Mouse (Mus musculus): Measurements from ENCODE around the gene Eif2b4. TPM values are rescaled to one million over a fixed set of nuclear protein-coding genes. Genes with fewer than 3 reads are reported as not detected.

Gene Eif2b4
- polyA plus RNA-seq, 1 experiment from 2014 or later = 91.0 TPM

- Histone ChIP-seq H3K4me1 (replicated peaks; ENCODE audit: control insufficient read depth, insufficient read depth, low read length) (peaks cover 17% of the 10 kb centered on the region), H3K27me3 (replicated peaks; ENCODE audit: control insufficient read depth, insufficient read depth, low read length) (no peaks in the 10 kb centered on the region), H3K9ac (replicated peaks; ENCODE audit: low read depth, low read length) (no peak overlapping the region), H3K9me3 (ENCODE audit: control insufficient read depth, low read length) (no peaks in the 10 kb centered on the region), H3K36me3 (ENCODE audit: control insufficient read depth, insufficient read depth) (peaks cover 51% of the 10 kb centered on the region), H3K27ac (ENCODE audit: low read length) (no peak overlapping the region), H3K4me3 (replicated peaks; ENCODE audit: low read length) (no peak overlapping the region), H3K4me2 (ENCODE audit: low read length) (no peak overlapping the region; the same call in 1 of the 2 replicates)
- WGBS = 93% methylated on average over 16 of the region's 16 CpGs
- ATAC-seq = no peak
Measured at GRCm38 (mm10) chr5:31194486-31195485, 1.6 kb upstream of the Eif2b4 start.

GRCm38 (mm10) chr5:31193631-31194281, 526 bp upstream of the Eif2b4 start:
- 13% methylated on average over 25 of the region's 25 CpGs for WGBS
- Histone ChIP-seq H3K9me3 (ENCODE audit: control insufficient read depth, low read length) (no peaks in the 10 kb centered on the region), H3K9ac (replicated peaks; ENCODE audit: low read depth, low read length) (peak overlapping the region; percentile 91), H3K36me3 (ENCODE audit: control insufficient read depth, insufficient read depth) (peaks cover 44% of the 10 kb centered on the region), H3K4me2 (ENCODE audit: low read length) (peak overlapping the region; percentile 92), H3K4me1 (replicated peaks; ENCODE audit: control insufficient read depth, insufficient read depth, low read length) (peaks cover 17% of the 10 kb centered on the region), H3K27me3 (replicated peaks; ENCODE audit: control insufficient read depth, insufficient read depth, low read length) (no peaks in the 10 kb centered on the region), H3K4me3 (replicated peaks; ENCODE audit: low read length) (peak overlapping the region; percentile 95), H3K27ac (ENCODE audit: low read length) (peak overlapping the region; percentile 87)
- ATAC-seq = no peak

- H3K4me1 ChIP-seq (replicated peaks; ENCODE audit: control insufficient read depth, insufficient read depth, low read length) = peaks cover 17% of the 10 kb centered on the region
- peak overlapping the region; percentile 90 for H3K9ac ChIP-seq (replicated peaks; ENCODE audit: low read depth, low read length)
- peak; percentile 47 for ATAC-seq
- no peaks in the 10 kb centered on the region for H3K27me3 ChIP-seq (replicated peaks; ENCODE audit: control insufficient read depth, insufficient read depth, low read length)
- WGBS = 14% methylated on average over 42 of the region's 42 CpGs
- H3K9me3 ChIP-seq (ENCODE audit: control insufficient read depth, low read length) = no peaks in the 10 kb centered on the region
- peak overlapping the region; percentile 90 for H3K4me2 ChIP-seq (ENCODE audit: low read length)
- H3K4me3 ChIP-seq (replicated peaks; ENCODE audit: low read length) = peak overlapping the region; percentile 95
- peaks cover 43% of the 10 kb centered on the region for H3K36me3 ChIP-seq (ENCODE audit: control insufficient read depth, insufficient read depth)
- peak overlapping the region; percentile 65 for H3K27ac ChIP-seq (ENCODE audit: low read length)
Measured at GRCm38 (mm10) chr5:31192045-31192938, 938 bp downstream of the Eif2b4 start.

GRCm38 (mm10) chr5:31190201-31190600, 3.0 kb downstream of the Eif2b4 start:
- H3K36me3 ChIP-seq (ENCODE audit: control insufficient read depth, insufficient read depth) = peaks cover 29% of the 10 kb centered on the region
- H3K4me3 ChIP-seq (replicated peaks; ENCODE audit: low read length) = no peak overlapping the region
- no peak overlapping the region for H3K27ac ChIP-seq (ENCODE audit: low read length)
- no peaks in the 10 kb centered on the region for H3K27me3 ChIP-seq (replicated peaks; ENCODE audit: control insufficient read depth, insufficient read depth, low read length)
- no peak overlapping the region for H3K4me2 ChIP-seq (ENCODE audit: low read length)
- 94% methylated on average over 9 of the region's 9 CpGs for WGBS
- H3K9ac ChIP-seq (replicated peaks; ENCODE audit: low read depth, low read length) = no peak overlapping the region
- ATAC-seq = no peak
- H3K9me3 ChIP-seq (ENCODE audit: control insufficient read depth, low read length) = no peaks in the 10 kb centered on the region
- peaks cover 17% of the 10 kb centered on the region for H3K4me1 ChIP-seq (replicated peaks; ENCODE audit: control insufficient read depth, insufficient read depth, low read length)

- Histone ChIP-seq H3K9ac (replicated peaks; ENCODE audit: low read depth, low read length) (no peak overlapping the region), H3K4me2 (ENCODE audit: low read length) (no peak overlapping the region), H3K9me3 (ENCODE audit: control insufficient read depth, low read length) (no peaks in the 10 kb centered on the region), H3K27ac (ENCODE audit: low read length) (no peak overlapping the region), H3K4me1 (replicated peaks; ENCODE audit: control insufficient read depth, insufficient read depth, low read length) (peaks cover 8% of the 10 kb centered on the region), H3K36me3 (ENCODE audit: control insufficient read depth, insufficient read depth) (peaks cover 27% of the 10 kb centered on the region), H3K27me3 (replicated peaks; ENCODE audit: control insufficient read depth, insufficient read depth, low read length) (no peaks in the 10 kb centered on the region), H3K4me3 (replicated peaks; ENCODE audit: low read length) (no peak overlapping the region)
- WGBS = 72% methylated on average over 4 of the region's 4 CpGs
- no peak for ATAC-seq
Measured at GRCm38 (mm10) chr5:31188223-31188840, 4.9 kb downstream of the Eif2b4 start.

- Histone ChIP-seq H3K4me1 (replicated peaks; ENCODE audit: control insufficient read depth, insufficient read depth, low read length) (peaks cover 8% of the 10 kb centered on the region), H3K9me3 (ENCODE audit: control insufficient read depth, low read length) (no peaks in the 10 kb centered on the region), H3K4me2 (ENCODE audit: low read length) (no peak overlapping the region), H3K4me3 (replicated peaks; ENCODE audit: low read length) (no peak overlapping the region), H3K9ac (replicated peaks; ENCODE audit: low read depth, low read length) (no peak overlapping the region), H3K27ac (ENCODE audit: low read length) (no peak overlapping the region), H3K27me3 (replicated peaks; ENCODE audit: control insufficient read depth, insufficient read depth, low read length) (no peaks in the 10 kb centered on the region), H3K36me3 (ENCODE audit: control insufficient read depth, insufficient read depth) (peaks cover 19% of the 10 kb centered on the region; the same call in 1 of the 2 replicates)
- 63% methylated on average over 4 of the region's 4 CpGs for WGBS
- no peak for ATAC-seq
Measured at GRCm38 (mm10) chr5:31183678-31184077, 9.6 kb downstream of the Eif2b4 start.

- H3K4me3 ChIP-seq (replicated peaks; ENCODE audit: low read length) = no peak overlapping the region
- 94% methylated on average over 9 of the region's 9 CpGs for WGBS
- no peaks in the 10 kb centered on the region for H3K9me3 ChIP-seq (ENCODE audit: control insufficient read depth, low read length)
- no peak overlapping the region for H3K27ac ChIP-seq (ENCODE audit: low read length)
- H3K4me2 ChIP-seq (ENCODE audit: low read length) = no peak overlapping the region
- H3K9ac ChIP-seq (replicated peaks; ENCODE audit: low read depth, low read length) = no peak overlapping the region
- no peaks in the 10 kb centered on the region for H3K36me3 ChIP-seq (ENCODE audit: control insufficient read depth, insufficient read depth)
- H3K4me1 ChIP-seq (replicated peaks; ENCODE audit: control insufficient read depth, insufficient read depth, low read length) = peaks cover 12% of the 10 kb centered on the region
- H3K27me3 ChIP-seq (replicated peaks; ENCODE audit: control insufficient read depth, insufficient read depth, low read length) = no peaks in the 10 kb centered on the region
- no peak for ATAC-seq
Measured at GRCm38 (mm10) chr5:31181183-31181770, 12.0 kb downstream of the Eif2b4 start.

GRCm38 (mm10) chr5:31179766-31180630, 13.2 kb downstream of the Eif2b4 start, which contains the start of the genes Gm29609 and Gtf3c2:
TSS of gene Gm29609 (minus strand) at chr5:31179911.
TSS of gene Gtf3c2 (minus strand) at chr5:31180144.
- Histone ChIP-seq H3K27ac (ENCODE audit: low read length) (peak within 1 kb of the TSS; percentile 99), H3K4me2 (ENCODE audit: low read length) (peak within 1 kb of the TSS; percentile 76), H3K9ac (replicated peaks; ENCODE audit: low read depth, low read length) (peak within 1 kb of the TSS; percentile 84), H3K36me3 (ENCODE audit: control insufficient read depth, insufficient read depth) (no peaks in the 10 kb centered on the region), H3K27me3 (replicated peaks; ENCODE audit: control insufficient read depth, insufficient read depth, low read length) (no peaks in the 10 kb centered on the region), H3K4me1 (replicated peaks; ENCODE audit: control insufficient read depth, insufficient read depth, low read length) (peaks cover 12% of the 10 kb centered on the region), H3K4me3 (replicated peaks; ENCODE audit: low read length) (peak within 1 kb of the TSS; percentile 64), H3K9me3 (ENCODE audit: control insufficient read depth, low read length) (no peaks in the 10 kb centered on the region)
- peak; percentile 99 for ATAC-seq
- WGBS = under 1% methylated on average over 59 of the region's 59 CpGs

All from forebrain, embryonic 16.5 days (tissue).